In genomic region chrX:158451792-158452191, GRCm38 (mm10) we compare ENCODE assay signal across 15 mouse cellular contexts.
"Had no signal": no experiment of that assay in that cellular context is flagged by ENCODE, and none has a peak within 500 bp of the region (broad histone marks: within the 10 kb centered on the region; RNA-seq: fewer than 3 reads in every experiment).

No protein-coding gene starts in this region.

- H3K36me3 ChIP-seq: neural tube, embryonic 15.5 days; stomach, embryonic 15.5 days had no signal

- H3K4me2 ChIP-seq: neural tube, embryonic 15.5 days; stomach, embryonic 15.5 days had no signal

- H3K4me3 ChIP-seq: neural tube, embryonic 15.5 days; stomach, embryonic 15.5 days had no signal

- DNase-seq: retina, postnatal 1 day; right cerebral cortex, adult 18-20 months; right cerebral cortex, postnatal 14 days; right cerebral cortex, postnatal 25 days; right cerebral cortex, postnatal 4 days; spleen, adult 18-20 months; thymus, adult 18-20 months; thymus, adult 2 months; thymus, postnatal 14 days; thymus, postnatal 25 days; thymus, postnatal 36 days; thymus, postnatal 4 days had no signal

- H3K27ac ChIP-seq: neural tube, embryonic 15.5 days; stomach, embryonic 15.5 days; stomach, postnatal 0 days had no signal

- H3K27me3 ChIP-seq: neural tube, embryonic 15.5 days; stomach, embryonic 15.5 days had no signal

- H3K9ac ChIP-seq: neural tube, embryonic 15.5 days; stomach, embryonic 15.5 days had no signal

- H3K4me1 ChIP-seq: neural tube, embryonic 15.5 days; stomach, embryonic 15.5 days had no signal

- H3K9me3 ChIP-seq: neural tube, embryonic 15.5 days; stomach, embryonic 15.5 days had no signal
